Mouse (Mus musculus) erythroblast, embryonic 14.5 days (primary cell): ENCODE measurements around the gene Robo1.

Source experiments
- GATA1 ChIP-seq: IDR thresholded peaks from 2 replicates; pipeline ENCODE4 v1.6.1; 2012; ENCODE audit warnings: low read length, inconsistent platforms, mixed read lengths
- TAL1 ChIP-seq: IDR thresholded peaks from 3 replicates; pipeline ENCODE4 v1.6.1; 2012; ENCODE audit warnings: low read length, inconsistent platforms, mixed read lengths

DNA sequence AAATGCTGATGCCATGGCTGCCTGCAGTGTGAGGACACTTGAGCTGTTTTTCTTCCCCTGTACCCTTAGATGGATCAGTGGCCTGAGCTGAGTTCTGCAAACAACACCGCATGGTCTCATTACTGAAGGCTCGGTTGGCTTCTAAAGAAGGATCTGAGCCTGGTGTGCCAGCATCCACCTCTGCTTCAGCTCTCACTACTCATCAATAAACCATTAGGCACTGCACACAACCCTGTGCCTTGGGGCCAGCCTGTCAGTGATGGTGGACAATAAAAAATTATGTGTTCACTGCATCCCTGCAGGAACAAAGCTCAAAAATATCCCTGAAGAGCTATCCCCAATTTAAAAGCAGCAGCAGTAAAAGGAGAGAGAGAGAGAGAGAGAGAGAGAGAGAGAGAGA, 223.2 kb downstream of the Robo1 start:
- TF ChIP-seq GATA1 (no peak), TAL1 (no peak)
